8 mouse cellular contexts compared by ENCODE assay signal in genomic region chr14:51103217-51103616, GRCm38 (mm10). TPM values are rescaled to one million over a fixed set of nuclear protein-coding genes. Genes with fewer than 3 reads are reported as not detected.
DNase-seq lines count a peak whose midpoint lies in the region; ATAC-seq and TF ChIP-seq lines count a peak whose summit lies in the region.

No protein-coding gene starts in this region.

- 60% methylated on average over 3 of the region's 3 CpGs for WGBS in kidney, embryonic 15.5 days
- 61% methylated on average over 3 of the region's 3 CpGs for WGBS in embryonic facial prominence, embryonic 14.5 days
- WGBS in hindbrain, postnatal 0 days = 57% methylated on average over 3 of the region's 3 CpGs
- WGBS in limb, embryonic 10.5 days = 60% methylated on average over 3 of the region's 3 CpGs
- WGBS in midbrain, postnatal 0 days = 70% methylated on average over 3 of the region's 3 CpGs
- 60% methylated on average over 3 of the region's 3 CpGs for WGBS in stomach, embryonic 15.5 days

- H3K4me1 ChIP-seq in kidney, embryonic 15.5 days = 0 out of 2 replicates have a peak, but pooled peaks cover 5% of the 10 kb centered on the region
- H3K4me1 ChIP-seq in embryonic facial prominence, embryonic 14.5 days (ENCODE audit: control insufficient read depth, insufficient read depth, low read length) = no peaks in the 10 kb centered on the region
- H3K4me1 ChIP-seq in hindbrain, postnatal 0 days (ENCODE audit: insufficient read depth, low read length) = no peaks in the 10 kb centered on the region
- no peaks in the 10 kb centered on the region for H3K4me1 ChIP-seq in limb, embryonic 10.5 days
- H3K4me1 ChIP-seq in midbrain, postnatal 0 days (ENCODE audit: insufficient read depth, low read length) = no peaks in the 10 kb centered on the region
- H3K4me1 ChIP-seq in stomach, embryonic 15.5 days = no peaks in the 10 kb centered on the region

- ATAC-seq in kidney, embryonic 15.5 days (replicated peaks; ENCODE audit: low FRiP score) = no peak
- ATAC-seq in embryonic facial prominence, embryonic 14.5 days (ENCODE audit: low read depth) = 0 out of 2 replicates have a peak, but pooled peaks have one; percentile 12
- peak; percentile 38 for ATAC-seq in hindbrain, postnatal 0 days
- peak; percentile 68 for ATAC-seq in midbrain, postnatal 0 days (ENCODE audit: low FRiP score)
- ATAC-seq in stomach, embryonic 15.5 days (ENCODE audit: insufficient read depth, low FRiP score, low read depth) = peak; percentile 39; the same call in 1 of the 2 replicates

- H3K4me3 ChIP-seq in kidney, embryonic 15.5 days (replicated peaks) = no peak overlapping the region
- no peak overlapping the region for H3K4me3 ChIP-seq in embryonic facial prominence, embryonic 14.5 days (ENCODE audit: low read depth, low read length)
- H3K4me3 ChIP-seq in hindbrain, postnatal 0 days (ENCODE audit: low read length) = no peak overlapping the region
- no peak overlapping the region for H3K4me3 ChIP-seq in limb, embryonic 10.5 days
- H3K4me3 ChIP-seq in midbrain, postnatal 0 days (ENCODE audit: low read depth, low read length) = no peak overlapping the region
- no peak overlapping the region for H3K4me3 ChIP-seq in stomach, embryonic 15.5 days (replicated peaks)

- peak; percentile 88 for TF ChIP-seq CTCF in hindbrain, postnatal 0 days (IDR thresholded peaks at IDR 0.05; ENCODE audit: low read depth)
- TF ChIP-seq CTCF in midbrain, postnatal 0 days (IDR thresholded peaks at IDR 0.05) = peak; percentile 94

- no peaks in the 10 kb centered on the region for H3K27me3 ChIP-seq in kidney, embryonic 15.5 days
- no peaks in the 10 kb centered on the region for H3K27me3 ChIP-seq in embryonic facial prominence, embryonic 14.5 days (replicated peaks; ENCODE audit: control insufficient read depth, insufficient read depth, low read length)
- no peaks in the 10 kb centered on the region for H3K27me3 ChIP-seq in hindbrain, postnatal 0 days (ENCODE audit: insufficient read depth, low read length)
- no peaks in the 10 kb centered on the region for H3K27me3 ChIP-seq in limb, embryonic 10.5 days (ENCODE audit: low read depth, poor library complexity, severe bottlenecking)
- H3K27me3 ChIP-seq in midbrain, postnatal 0 days (ENCODE audit: insufficient read depth, low read length) = no peaks in the 10 kb centered on the region
- H3K27me3 ChIP-seq in stomach, embryonic 15.5 days (replicated peaks) = no peaks in the 10 kb centered on the region

- H3K27ac ChIP-seq in kidney, embryonic 15.5 days = no peak overlapping the region
- H3K27ac ChIP-seq in embryonic facial prominence, embryonic 14.5 days (replicated peaks; ENCODE audit: low read depth, low read length) = no peak overlapping the region
- no peak overlapping the region for H3K27ac ChIP-seq in hindbrain, postnatal 0 days
- H3K27ac ChIP-seq in limb, embryonic 10.5 days = no peak overlapping the region
- H3K27ac ChIP-seq in midbrain, postnatal 0 days (ENCODE audit: low read depth, low read length) = no peak overlapping the region
- no peak overlapping the region for H3K27ac ChIP-seq in stomach, embryonic 15.5 days

- no peak overlapping the region for H3K9ac ChIP-seq in kidney, embryonic 15.5 days
- H3K9ac ChIP-seq in embryonic facial prominence, embryonic 14.5 days (ENCODE audit: low read depth, low read length) = no peak overlapping the region
- no peak overlapping the region for H3K9ac ChIP-seq in hindbrain, postnatal 0 days (replicated peaks; ENCODE audit: low read length)
- no peak overlapping the region for H3K9ac ChIP-seq in midbrain, postnatal 0 days (replicated peaks; ENCODE audit: low read length, poor library complexity, severe bottlenecking)
- H3K9ac ChIP-seq in stomach, embryonic 15.5 days = no peak overlapping the region

- H3K36me3 ChIP-seq in kidney, embryonic 15.5 days = no peaks in the 10 kb centered on the region
- H3K36me3 ChIP-seq in embryonic facial prominence, embryonic 14.5 days (ENCODE audit: control insufficient read depth, insufficient read depth, low read length) = no peaks in the 10 kb centered on the region
- H3K36me3 ChIP-seq in hindbrain, postnatal 0 days (ENCODE audit: insufficient read depth, low read length) = no peaks in the 10 kb centered on the region
- no peaks in the 10 kb centered on the region for H3K36me3 ChIP-seq in limb, embryonic 10.5 days
- H3K36me3 ChIP-seq in midbrain, postnatal 0 days (ENCODE audit: insufficient read depth, low read length) = no peaks in the 10 kb centered on the region
- H3K36me3 ChIP-seq in stomach, embryonic 15.5 days = no peaks in the 10 kb centered on the region

- DNase-seq in kidney, adult 18-20 months = peak; percentile 75
- DNase-seq in adrenal gland, postnatal 36 days = peak; percentile 75 to 79
- DNase-seq in embryonic facial prominence, embryonic 14.5 days (ENCODE audit: low spot score) = peak; percentile 45
- peak; percentile 80 for DNase-seq in hindbrain, postnatal 0 days (ENCODE audit: low spot score)
- DNase-seq in limb, embryonic 10.5 days (ENCODE audit: low spot score) = peak; percentile 75
- DNase-seq in midbrain, postnatal 0 days (ENCODE audit: low spot score) = peak; percentile 68

- no peak overlapping the region for H3K4me2 ChIP-seq in kidney, embryonic 15.5 days
- H3K4me2 ChIP-seq in embryonic facial prominence, embryonic 14.5 days (ENCODE audit: low read depth, low read length) = no peak overlapping the region
- H3K4me2 ChIP-seq in hindbrain, postnatal 0 days (ENCODE audit: low read depth, low read length) = no peak overlapping the region
- no peak overlapping the region for H3K4me2 ChIP-seq in midbrain, postnatal 0 days (ENCODE audit: low read depth, low read length, poor library complexity, severe bottlenecking)
- no peak overlapping the region for H3K4me2 ChIP-seq in stomach, embryonic 15.5 days

- no peaks in the 10 kb centered on the region for H3K9me3 ChIP-seq in kidney, embryonic 15.5 days (replicated peaks)
- no peaks in the 10 kb centered on the region for H3K9me3 ChIP-seq in embryonic facial prominence, embryonic 14.5 days (ENCODE audit: control insufficient read depth, low read length)
- no peaks in the 10 kb centered on the region for H3K9me3 ChIP-seq in hindbrain, postnatal 0 days (ENCODE audit: low read length)
- no peaks in the 10 kb centered on the region for H3K9me3 ChIP-seq in limb, embryonic 10.5 days (replicated peaks)
- H3K9me3 ChIP-seq in midbrain, postnatal 0 days (ENCODE audit: low read length) = no peaks in the 10 kb centered on the region
- H3K9me3 ChIP-seq in stomach, embryonic 15.5 days = no peaks in the 10 kb centered on the region

RNA-seq across cellular contexts. Expression of gene Eddm3b, which starts 11.0 kb away (rescaled TPM):
- polyA plus RNA-seq in kidney, embryonic 15.5 days (2015; fragmentation: Nextera tagmentation; extraction: Ambion mirVana) = 2.0 and 2.1 TPM in 2 replicates
- total RNA-seq in adrenal gland, postnatal 36 days (2021) = not detected
- not detected in 2 replicates for polyA plus RNA-seq in embryonic facial prominence, embryonic 14.5 days (2014; fragmentation: Nextera tagmentation; extraction: Ambion mirVana)
- not detected in 2 replicates for total RNA-seq in hindbrain, postnatal 0 days (2014; rRNA removed)
- not detected in 2 replicates for polyA plus RNA-seq in hindbrain, postnatal 0 days (2015; fragmentation: Nextera tagmentation; extraction: Ambion mirVana)
- polyA plus RNA-seq in limb, embryonic 10.5 days (2016; fragmentation: Nextera tagmentation; extraction: Ambion mirVana) = not detected in 2 replicates
- not detected in 2 replicates for total RNA-seq in midbrain, postnatal 0 days (2014; rRNA removed)
- polyA plus RNA-seq in midbrain, postnatal 0 days (2015; fragmentation: Nextera tagmentation; extraction: Ambion mirVana) = 0.11 TPM in 1 of 2 replicates, not detected in the other
- polyA plus RNA-seq in stomach, embryonic 15.5 days (2015; fragmentation: Nextera tagmentation; extraction: Ambion mirVana) = not detected in 2 replicates

RNA-seq across cellular contexts. Expression of gene Ang, which starts 12.3 kb away (rescaled TPM):
- polyA plus RNA-seq in kidney, embryonic 15.5 days (2015; fragmentation: Nextera tagmentation; extraction: Ambion mirVana) = 8.4 and 9.8 TPM in 2 replicates
- total RNA-seq in adrenal gland, postnatal 36 days (2021) = 1 to 10 TPM; 5.5 to 5.8 TPM
- 8.8 and 10.3 TPM in 2 replicates for polyA plus RNA-seq in embryonic facial prominence, embryonic 14.5 days (2014; fragmentation: Nextera tagmentation; extraction: Ambion mirVana)
- 0.18 and 1.9 TPM in 2 replicates for total RNA-seq in hindbrain, postnatal 0 days (2014; rRNA removed)
- 2.9 and 3.9 TPM in 2 replicates for polyA plus RNA-seq in hindbrain, postnatal 0 days (2015; fragmentation: Nextera tagmentation; extraction: Ambion mirVana)
- 1.5 and 1.8 TPM in 2 replicates for polyA plus RNA-seq in limb, embryonic 10.5 days (2016; fragmentation: Nextera tagmentation; extraction: Ambion mirVana)
- 2.1 and 3.2 TPM in 2 replicates for total RNA-seq in midbrain, postnatal 0 days (2014; rRNA removed)
- polyA plus RNA-seq in midbrain, postnatal 0 days (2015; fragmentation: Nextera tagmentation; extraction: Ambion mirVana) = 2.3 and 3.3 TPM in 2 replicates
- polyA plus RNA-seq in stomach, embryonic 15.5 days (2015; fragmentation: Nextera tagmentation; extraction: Ambion mirVana) = 44.8 and 50.6 TPM in 2 replicates

RNA-seq across cellular contexts. Expression of gene Rnase4, which starts 12.3 kb away (rescaled TPM):
- 37.8 and 40.5 TPM in 2 replicates for polyA plus RNA-seq in kidney, embryonic 15.5 days (2015; fragmentation: Nextera tagmentation; extraction: Ambion mirVana)
- 10 to 100 TPM; 40.6 to 52.3 TPM for total RNA-seq in adrenal gland, postnatal 36 days (2021)
- polyA plus RNA-seq in embryonic facial prominence, embryonic 14.5 days (2014; fragmentation: Nextera tagmentation; extraction: Ambion mirVana) = 63.8 and 73.0 TPM in 2 replicates
- 22.9 and 34.1 TPM in 2 replicates for total RNA-seq in hindbrain, postnatal 0 days (2014; rRNA removed)
- 17.6 and 19.0 TPM in 2 replicates for polyA plus RNA-seq in hindbrain, postnatal 0 days (2015; fragmentation: Nextera tagmentation; extraction: Ambion mirVana)
- 5.1 and 6.6 TPM in 2 replicates for polyA plus RNA-seq in limb, embryonic 10.5 days (2016; fragmentation: Nextera tagmentation; extraction: Ambion mirVana)
- total RNA-seq in midbrain, postnatal 0 days (2014; rRNA removed) = 27.2 and 29.3 TPM in 2 replicates
- polyA plus RNA-seq in midbrain, postnatal 0 days (2015; fragmentation: Nextera tagmentation; extraction: Ambion mirVana) = 14.9 and 15.1 TPM in 2 replicates
- polyA plus RNA-seq in stomach, embryonic 15.5 days (2015; fragmentation: Nextera tagmentation; extraction: Ambion mirVana) = 152 and 176 TPM in 2 replicates

RNA-seq across cellular contexts. Expression of gene Rnase6, which starts 20.5 kb away (rescaled TPM):
- 0.52 and 1.3 TPM in 2 replicates for polyA plus RNA-seq in kidney, embryonic 15.5 days (2015; fragmentation: Nextera tagmentation; extraction: Ambion mirVana)
- 1 to 10 TPM in 1 of 2 experiments, under 1 TPM in 1; 0.46 to 1.4 TPM for total RNA-seq in adrenal gland, postnatal 36 days (2021)
- polyA plus RNA-seq in embryonic facial prominence, embryonic 14.5 days (2014; fragmentation: Nextera tagmentation; extraction: Ambion mirVana) = 1.3 TPM in 2 replicates
- total RNA-seq in hindbrain, postnatal 0 days (2014; rRNA removed) = 0.52 and 1.3 TPM in 2 replicates
- polyA plus RNA-seq in hindbrain, postnatal 0 days (2015; fragmentation: Nextera tagmentation; extraction: Ambion mirVana) = 1.0 TPM in 2 replicates
- 0.14 TPM in 1 of 2 replicates, not detected in the other for polyA plus RNA-seq in limb, embryonic 10.5 days (2016; fragmentation: Nextera tagmentation; extraction: Ambion mirVana)
- total RNA-seq in midbrain, postnatal 0 days (2014; rRNA removed) = 1.3 and 2.5 TPM in 2 replicates
- 1.9 and 2.5 TPM in 2 replicates for polyA plus RNA-seq in midbrain, postnatal 0 days (2015; fragmentation: Nextera tagmentation; extraction: Ambion mirVana)
- 2.8 and 3.1 TPM in 2 replicates for polyA plus RNA-seq in stomach, embryonic 15.5 days (2015; fragmentation: Nextera tagmentation; extraction: Ambion mirVana)

RNA-seq across cellular contexts. Expression of gene Olfr750, which starts 29.0 kb away (rescaled TPM):
- polyA plus RNA-seq in kidney, embryonic 15.5 days (2015; fragmentation: Nextera tagmentation; extraction: Ambion mirVana) = 0.04 TPM in 1 of 2 replicates, not detected in the other
- total RNA-seq in adrenal gland, postnatal 36 days (2021) = not detected
- not detected in 2 replicates for polyA plus RNA-seq in embryonic facial prominence, embryonic 14.5 days (2014; fragmentation: Nextera tagmentation; extraction: Ambion mirVana)
- total RNA-seq in hindbrain, postnatal 0 days (2014; rRNA removed) = not detected in 2 replicates
- 0.05 and 0.14 TPM in 2 replicates for polyA plus RNA-seq in hindbrain, postnatal 0 days (2015; fragmentation: Nextera tagmentation; extraction: Ambion mirVana)
- polyA plus RNA-seq in limb, embryonic 10.5 days (2016; fragmentation: Nextera tagmentation; extraction: Ambion mirVana) = not detected in 2 replicates
- total RNA-seq in midbrain, postnatal 0 days (2014; rRNA removed) = 0.66 TPM in 1 of 2 replicates, not detected in the other
- polyA plus RNA-seq in midbrain, postnatal 0 days (2015; fragmentation: Nextera tagmentation; extraction: Ambion mirVana) = 0.02 and 0.07 TPM in 2 replicates
- not detected in 2 replicates for polyA plus RNA-seq in stomach, embryonic 15.5 days (2015; fragmentation: Nextera tagmentation; extraction: Ambion mirVana)
